Mouse (Mus musculus) liver, adult 2 months (tissue): Measurements from ENCODE around the gene Tesk2. TPM values are rescaled to one million over a fixed set of nuclear protein-coding genes. Genes with fewer than 3 reads are reported as not detected.

Source experiments
- DNase-seq: peaks from one replicate; pipeline ENCODE4 v3.0.0-alpha.2; 2011; ENCODE audit warnings: low read depth, low spot score; ENCODE audit errors: extremely low read depth
- H3K27ac ChIP-seq: fragments of 200-500 bp; replicated peaks from 2 replicates; pipeline ENCODE4 v1.5.1; 2012; ENCODE audit warnings: low read depth, mild to moderate bottlenecking, control low read depth, inconsistent platforms, low read length; ENCODE audit not compliant: insufficient read depth
- H3K27me3 ChIP-seq: fragments of 200-500 bp; 2 replicates; pipeline ENCODE4 v1.6.1; 2012; ENCODE audit warnings: mild to moderate bottlenecking, moderate library complexity, low read length, inconsistent platforms; ENCODE audit not compliant: control insufficient read depth, insufficient read depth
- H3K36me3 ChIP-seq: fragments of 200-500 bp; 2 replicates; pipeline ENCODE4 v1.6.1; 2012; ENCODE audit warnings: low read length, inconsistent platforms; ENCODE audit not compliant: control insufficient read depth, insufficient read depth
- H3K4me1 ChIP-seq: fragments of 200-500 bp; 2 replicates; pipeline ENCODE4 v1.6.1; 2011; ENCODE audit warnings: low read length; ENCODE audit not compliant: control insufficient read depth, insufficient read depth
- H3K4me3 ChIP-seq: fragments of 200-500 bp; 2 replicates; pipeline ENCODE4 v1.5.1; 2011; ENCODE audit warnings: low read depth, mild to moderate bottlenecking, control low read depth, low read length, moderate library complexity; ENCODE audit not compliant: insufficient read depth
- H3K79me2 ChIP-seq: fragments of 200-500 bp; 2 replicates; pipeline ENCODE4 v1.6.1; 2012; ENCODE audit warnings: inconsistent platforms, mild to moderate bottlenecking, low read length, moderate library complexity; ENCODE audit not compliant: control insufficient read depth, insufficient read depth
- H3K9ac ChIP-seq: fragments of 200-500 bp; 2 replicates; pipeline ENCODE4 v1.6.1; 2012; ENCODE audit warnings: low read depth, mild to moderate bottlenecking, control low read depth, inconsistent platforms, low read length
- CTCF ChIP-seq: fragments of 200-500 bp; IDR thresholded peaks from 2 replicates; pipeline ENCODE4 v1.5.1; 2011; ENCODE audit warnings: low read depth, low read length, control low read depth
- POLR2A ChIP-seq: fragments of 200-500 bp; IDR thresholded peaks from 2 replicates; pipeline ENCODE4 v1.6.1; 2011; ENCODE audit warnings: low read length, control low read depth; ENCODE audit not compliant: insufficient read depth; ENCODE audit errors: extremely low read depth
- WGBS: fragments of 180-500 bp; shearing (Covaris S2); methylation state at CpG from one replicate; pipeline ENCODE4 v1.1.7; 2018; 5-methylcytosine and 5-hydroxymethylcytosine counted together
- polyA plus RNA-seq: library from polyadenylated mRNA; depleted of rRNA; stranded (reverse); fragments of >200 nt; gene quantifications from 2 replicates; pipeline ENCODE4 v1.2.3, GENCODE M21; 2012
- total RNA-seq: library from RNA; depleted of rRNA; stranded (reverse); fragments of >200 nt; gene quantifications from 2 replicates; pipeline ENCODE4 v1.2.3, GENCODE M21; 2014

Tesk2 gene
- total and polyA plus RNA-seq, 2 experiments = 7.8 to 11.5 TPM

- no peak for TF ChIP-seq CTCF
- no peak for TF ChIP-seq POLR2A
- Histone ChIP-seq H3K79me2 (no peaks in the 10 kb centered on the region), H3K27ac (no peak overlapping the region), H3K36me3 (peaks cover 8% of the 10 kb centered on the region; the same call in 1 of the 2 replicates), H3K27me3 (no peaks in the 10 kb centered on the region), H3K9ac (no peak overlapping the region), H3K4me3 (no peak overlapping the region), H3K4me1 (no peaks in the 10 kb centered on the region)
- no peak for DNase-seq
Observed at GRCm38 (mm10) chr4:116769060-116769459, 48.3 kb downstream of the Tesk2 start.

- no peak overlapping the region for H3K4me3 ChIP-seq
- H3K9ac ChIP-seq = no peak overlapping the region
- TF ChIP-seq POLR2A (no peak), CTCF (0 out of 2 replicates have a peak, but pooled peaks have one; percentile 17)
- H3K36me3 ChIP-seq = peaks cover 8% of the 10 kb centered on the region; the same call in 1 of the 2 replicates
- no peaks in the 10 kb centered on the region for H3K27me3 ChIP-seq
- 0 out of 2 replicates have a peak, but pooled peaks cover 4% of the 10 kb centered on the region for H3K79me2 ChIP-seq
- DNase-seq = no peak
- H3K27ac ChIP-seq = no peak overlapping the region
- WGBS = 98% methylated on average over 5 of the region's 5 CpGs
- H3K4me1 ChIP-seq = no peaks in the 10 kb centered on the region
Observed at GRCm38 (mm10) chr4:116776391-116776790, 55.6 kb downstream of the Tesk2 start.

- no peak overlapping the region for H3K4me3 ChIP-seq
- peaks cover 3% of the 10 kb centered on the region; the same call in 1 of the 2 replicates for H3K36me3 ChIP-seq
- TF ChIP-seq POLR2A (no peak), CTCF (no peak)
- 89% methylated on average over 3 of the region's 3 CpGs for WGBS
- no peak overlapping the region for H3K9ac ChIP-seq
- H3K27me3 ChIP-seq = no peaks in the 10 kb centered on the region
- H3K4me1 ChIP-seq = no peaks in the 10 kb centered on the region
- H3K79me2 ChIP-seq = 0 out of 2 replicates have a peak, but pooled peaks cover 4% of the 10 kb centered on the region
- no peak for DNase-seq
- no peak overlapping the region for H3K27ac ChIP-seq
Observed at GRCm38 (mm10) chr4:116777079-116777478, 56.3 kb downstream of the Tesk2 start.

- Histone ChIP-seq H3K27me3 (no peaks in the 10 kb centered on the region), H3K79me2 (peaks cover 4% of the 10 kb centered on the region; the same call in 1 of the 2 replicates), H3K36me3 (no peaks in the 10 kb centered on the region; the same call in 1 of the 2 replicates), H3K4me3 (no peak overlapping the region), H3K27ac (no peak overlapping the region), H3K9ac (no peak overlapping the region), H3K4me1 (no peaks in the 10 kb centered on the region)
- DNase-seq = no peak
- 85% methylated on average over 2 of the region's 2 CpGs for WGBS
- TF ChIP-seq CTCF (no peak), POLR2A (no peak)
Observed at GRCm38 (mm10) chr4:116780541-116780940, 59.8 kb downstream of the Tesk2 start.

- WGBS = 71% methylated on average over 2 of the region's 2 CpGs
- H3K79me2 ChIP-seq = peaks cover 4% of the 10 kb centered on the region; the same call in 1 of the 2 replicates
- TF ChIP-seq POLR2A (no peak), CTCF (no peak)
Observed at GRCm38 (mm10) chr4:116781366-116781765, 60.6 kb downstream of the Tesk2 start.

GRCm38 (mm10) chr4:116782171-116782570 lies 61.4 kb downstream of the Tesk2 start:
- Histone ChIP-seq H3K9ac (no peak overlapping the region), H3K4me3 (no peak overlapping the region), H3K4me1 (no peaks in the 10 kb centered on the region), H3K79me2 (peaks cover 4% of the 10 kb centered on the region; the same call in 1 of the 2 replicates), H3K27me3 (no peaks in the 10 kb centered on the region), H3K27ac (no peak overlapping the region), H3K36me3 (no peaks in the 10 kb centered on the region)
- WGBS = 75% methylated on average over 8 of the region's 8 CpGs
- DNase-seq = no peak
- TF ChIP-seq CTCF = no peak
- no peak for TF ChIP-seq POLR2A

More at GRCm38 (mm10) chr4:116781366-116781765, 60.6 kb downstream of the Tesk2 start:
- no peak overlapping the region for H3K27ac ChIP-seq
- H3K27me3 ChIP-seq = no peaks in the 10 kb centered on the region
- H3K4me3 ChIP-seq = no peak overlapping the region
- DNase-seq = no peak
- no peaks in the 10 kb centered on the region for H3K36me3 ChIP-seq
- H3K4me1 ChIP-seq = no peaks in the 10 kb centered on the region
- no peak overlapping the region for H3K9ac ChIP-seq
